Comparison of ENCODE assay signal across 27 mouse cellular contexts in the genomic region with DNA sequence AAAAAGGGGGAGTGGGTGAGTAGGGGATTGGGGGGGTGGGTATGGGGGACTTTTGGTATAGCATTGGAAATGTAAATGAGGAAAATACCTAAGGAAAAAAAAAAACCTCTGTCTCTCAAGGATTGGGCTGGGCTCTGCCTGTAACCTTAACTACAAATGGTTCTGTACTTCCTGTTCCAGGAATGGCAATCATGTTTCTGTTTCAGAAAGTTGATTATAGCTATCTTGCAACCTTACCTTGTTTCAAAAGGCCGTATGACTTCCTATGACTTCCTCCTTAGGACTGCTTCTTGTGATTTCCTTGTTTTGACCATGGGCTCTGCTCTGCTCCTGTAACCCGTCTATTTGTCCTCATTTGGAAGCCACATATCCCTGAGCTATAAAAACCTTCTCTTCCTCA. TPM values are rescaled to one million over a fixed set of nuclear protein-coding genes. Genes with fewer than 3 reads are reported as not detected.
DNase-seq lines count a peak whose midpoint lies in the region; ATAC-seq and TF ChIP-seq lines count a peak whose summit lies in the region.
"Had no signal": no experiment of that assay in that cellular context is flagged by ENCODE, and none has a peak within 500 bp of the region (broad histone marks: within the 10 kb centered on the region; RNA-seq: fewer than 3 reads in every experiment).

No protein-coding gene starts in this region.

- DNase-seq in lung, postnatal 36 days = peak; percentile 9
- DNase-seq in lung, postnatal 14 days = no peak
- DNase-seq in stomach, postnatal 0 days (ENCODE audit: low spot score) = no peak
- DNase-seq in frontal cortex, postnatal 25 days (ENCODE audit: low spot score in 2 of 2) = no peak
- DNase-seq in kidney, adult 18-20 months = no peak
- DNase-seq: adrenal gland, postnatal 10 days; B cell, adult 2 months; cerebellum, adult 11 months; cerebellum, adult 2 months; cerebellum, adult 9-11 months; cerebellum, postnatal 25 days; gastrocnemius, postnatal 10 days; gastrocnemius, postnatal 36 days; heart, adult 11 months had no signal

- no peaks in the 10 kb centered on the region for H3K9me3 ChIP-seq in stomach, postnatal 0 days (ENCODE audit: control insufficient read depth, low read length)
- H3K9me3 ChIP-seq: embryonic facial prominence, embryonic 10.5 days; embryonic facial prominence, embryonic 13.5 days; forebrain, embryonic 12.5 days; forebrain, embryonic 15.5 days; hindbrain, embryonic 12.5 days; hindbrain, embryonic 15.5 days had no signal

- H3K27ac ChIP-seq in stomach, postnatal 0 days (replicated peaks) = peak overlapping the region; percentile 14; the same call in 1 of the 2 replicates
- H3K27ac ChIP-seq: embryonic facial prominence, embryonic 10.5 days; embryonic facial prominence, embryonic 13.5 days; forebrain, embryonic 12.5 days; forebrain, embryonic 15.5 days; hindbrain, embryonic 12.5 days; hindbrain, embryonic 15.5 days had no signal

- H3K9ac ChIP-seq in stomach, postnatal 0 days (ENCODE audit: low read length) = no peak overlapping the region
- H3K9ac ChIP-seq: embryonic facial prominence, embryonic 13.5 days; forebrain, embryonic 12.5 days; forebrain, embryonic 15.5 days; hindbrain, embryonic 12.5 days; hindbrain, embryonic 15.5 days had no signal

- TF ChIP-seq EP300 in stomach, postnatal 0 days (optimal IDR thresholded peaks at IDR 0.05) = no peak

- WGBS in stomach, postnatal 0 days = 60% methylated on average over 2 of the region's 2 CpGs

- ATAC-seq in granulocyte monocyte progenitor cell, adult 5-6 weeks (replicated peaks; ENCODE audit: poor library complexity, severe bottlenecking) = peak; percentile 24
- ATAC-seq in megakaryocyte, adult 5-6 weeks (ENCODE audit: poor library complexity, severe bottlenecking) = peak; percentile 34
- ATAC-seq in stomach, postnatal 0 days (ENCODE audit: low FRiP score, low TSS enrichment) = peak; percentile 65
- ATAC-seq: forebrain, embryonic 15.5 days; Patski had no signal

- no peak overlapping the region for H3K4me2 ChIP-seq in stomach, postnatal 0 days (replicated peaks; ENCODE audit: low read depth)
- H3K4me2 ChIP-seq: embryonic facial prominence, embryonic 13.5 days; forebrain, embryonic 12.5 days; forebrain, embryonic 15.5 days; heart, embryonic 11.5 days; hindbrain, embryonic 12.5 days; hindbrain, embryonic 15.5 days had no signal

- H3K4me3 ChIP-seq in stomach, postnatal 0 days (ENCODE audit: low read depth, low read length) = no peak overlapping the region
- H3K4me3 ChIP-seq: embryonic facial prominence, embryonic 10.5 days; embryonic facial prominence, embryonic 13.5 days; erythroblast, embryonic 14.5 days; forebrain, embryonic 12.5 days; forebrain, embryonic 15.5 days; hindbrain, embryonic 12.5 days; hindbrain, embryonic 15.5 days had no signal

- no peaks in the 10 kb centered on the region for H3K4me1 ChIP-seq in stomach, postnatal 0 days (replicated peaks; ENCODE audit: control insufficient read depth, insufficient read depth)
- H3K4me1 ChIP-seq: forebrain, embryonic 12.5 days; hindbrain, embryonic 12.5 days; hindbrain, embryonic 15.5 days had no signal

- H3K36me3 ChIP-seq in stomach, postnatal 0 days (ENCODE audit: control insufficient read depth, insufficient read depth, low read length) = no peaks in the 10 kb centered on the region
- H3K36me3 ChIP-seq: embryonic facial prominence, embryonic 10.5 days; embryonic facial prominence, embryonic 13.5 days; forebrain, embryonic 12.5 days; forebrain, embryonic 15.5 days; G1E; hindbrain, embryonic 12.5 days; hindbrain, embryonic 15.5 days had no signal

- TF ChIP-seq CTCF in stomach, postnatal 0 days (IDR thresholded peaks at IDR 0.05; ENCODE audit: low read depth) = no peak

- H3K27me3 ChIP-seq in stomach, postnatal 0 days (ENCODE audit: control insufficient read depth, insufficient read depth, low read length) = no peaks in the 10 kb centered on the region
- H3K27me3 ChIP-seq: CH12.LX; embryonic facial prominence, embryonic 13.5 days; forebrain, embryonic 15.5 days; hindbrain, embryonic 12.5 days; hindbrain, embryonic 15.5 days had no signal

RNA-seq across cellular contexts. Expression of a gene that starts 39.6 kb away (rescaled TPM):
- 1.3 and 2.1 TPM in 2 replicates for total RNA-seq in granulocyte monocyte progenitor cell, adult 5-6 weeks (2014; fragmentation: Nextera tagmentation)
- 2.8 and 3.9 TPM in 2 replicates for total RNA-seq in granulocyte monocyte progenitor cell, adult 5-6 weeks (2017)
- 27.2 and 34.8 TPM in 2 replicates for total RNA-seq in megakaryocyte, adult 5-6 weeks (2015)
- total RNA-seq in megakaryocyte, adult 5-6 weeks (2017) = 28.9 and 32.4 TPM in 2 replicates
- 17.6 and 23.1 TPM in 2 replicates for polyA plus RNA-seq in stomach, postnatal 0 days (2015; fragmentation: Nextera tagmentation; extraction: Ambion mirVana)
- polyA plus RNA-seq: G1E had no signal

RNA-seq across cellular contexts. Expression of a gene that starts 40.6 kb away (rescaled TPM):
- total RNA-seq in granulocyte monocyte progenitor cell, adult 5-6 weeks (2014; fragmentation: Nextera tagmentation) = 116 and 121 TPM in 2 replicates
- total RNA-seq in granulocyte monocyte progenitor cell, adult 5-6 weeks (2017) = 155 and 171 TPM in 2 replicates
- total RNA-seq in megakaryocyte, adult 5-6 weeks (2015) = 105 and 110 TPM in 2 replicates
- total RNA-seq in megakaryocyte, adult 5-6 weeks (2017) = 90.4 and 90.8 TPM in 2 replicates
- 74.9 and 77.7 TPM in 2 replicates for polyA plus RNA-seq in stomach, postnatal 0 days (2015; fragmentation: Nextera tagmentation; extraction: Ambion mirVana)

Comparison
In these comparisons a context has a peak if more than half of its experiments do, and no peak if none do; other contexts are left out.
1. RNA of a gene that starts 39.6 kb away (total RNA-seq): 27.2 to 34.8 TPM in megakaryocyte, adult 5-6 weeks; 1.3 to 3.9 TPM in granulocyte monocyte progenitor cell, adult 5-6 weeks; every median in the first group is over 4 times any median in the second.
2. Peak in every context shown above with its lines, with median percentiles within 50 percentile points of each other: ATAC-seq.